In the genomic region with DNA sequence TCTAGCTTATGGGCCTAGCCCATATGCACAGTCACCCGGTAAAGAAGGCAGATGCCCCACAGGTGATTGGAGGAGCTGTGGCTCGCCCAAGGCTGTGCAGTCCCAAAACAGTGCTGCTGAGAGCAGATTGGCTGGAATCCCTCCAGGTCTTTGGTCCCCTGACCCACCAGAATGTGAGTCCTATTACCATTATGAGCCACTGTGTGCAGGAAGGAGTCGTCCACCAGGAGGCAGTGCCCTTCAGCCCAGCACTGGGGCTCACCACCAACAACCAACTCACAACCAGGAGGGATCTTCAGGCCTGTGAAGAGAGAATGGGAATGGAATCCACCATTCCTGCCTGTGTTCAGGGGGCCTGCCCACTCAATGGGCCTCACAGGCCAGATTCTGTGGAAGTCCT, we compare ENCODE assay signal across 8 mouse cellular contexts. TPM values are rescaled to one million over a fixed set of nuclear protein-coding genes. Genes with fewer than 3 reads are reported as not detected.
DNase-seq lines count a peak whose midpoint lies in the region; ATAC-seq and TF ChIP-seq lines count a peak whose summit lies in the region.

No protein-coding gene starts in this region.

- no peak overlapping the region for H3K27ac ChIP-seq in heart, adult 2 months
- H3K27ac ChIP-seq in midbrain, embryonic 14.5 days (replicated peaks; ENCODE audit: low read depth, low read length) = no peak overlapping the region
- H3K27ac ChIP-seq in midbrain, embryonic 13.5 days = no peak overlapping the region

- H3K9ac ChIP-seq in heart, adult 2 months (ENCODE audit: low read depth, low read length) = no peak overlapping the region
- no peak overlapping the region for H3K9ac ChIP-seq in midbrain, embryonic 14.5 days (replicated peaks; ENCODE audit: low read length)
- H3K9ac ChIP-seq in midbrain, embryonic 13.5 days (replicated peaks) = no peak overlapping the region; the same call in 1 of the 2 replicates

- no peak for TF ChIP-seq POLR2A in heart, adult 2 months (IDR thresholded peaks at IDR 0.05; ENCODE audit: insufficient read depth, low read depth, low read length)

- H3K4me3 ChIP-seq in heart, adult 2 months = no peak overlapping the region
- no peak overlapping the region for H3K4me3 ChIP-seq in midbrain, embryonic 14.5 days (replicated peaks; ENCODE audit: low read depth, low read length)
- H3K4me3 ChIP-seq in midbrain, embryonic 13.5 days (replicated peaks) = no peak overlapping the region

- H3K27me3 ChIP-seq in heart, adult 2 months (ENCODE audit: control insufficient read depth, insufficient read depth, low read length) = no peaks in the 10 kb centered on the region
- H3K27me3 ChIP-seq in midbrain, embryonic 14.5 days (ENCODE audit: control insufficient read depth, insufficient read depth, low read length) = no peaks in the 10 kb centered on the region
- H3K27me3 ChIP-seq in midbrain, embryonic 13.5 days = peaks cover 3% of the 10 kb centered on the region; the same call in 1 of the 2 replicates

- H3K79me2 ChIP-seq in heart, adult 2 months (replicated peaks; ENCODE audit: control insufficient read depth, insufficient read depth, low read length) = no peaks in the 10 kb centered on the region

- H3K4me2 ChIP-seq in midbrain, embryonic 14.5 days (ENCODE audit: low read length) = no peak overlapping the region
- H3K4me2 ChIP-seq in midbrain, embryonic 13.5 days (replicated peaks) = no peak overlapping the region; the same call in 1 of the 2 replicates

- H3K9me3 ChIP-seq in midbrain, embryonic 14.5 days (ENCODE audit: control insufficient read depth, low read length) = no peaks in the 10 kb centered on the region
- H3K9me3 ChIP-seq in midbrain, embryonic 13.5 days = no peaks in the 10 kb centered on the region

- intact Hi-C loops in heart, adult 2 months (cut with DNase I) = loop anchor here (2.0 kb wide), 1 partner anchor 158 kb away; no protein-coding TSS in a partner anchor
- intact Hi-C loops in heart, postnatal 25 days (cut with DNase I) = loop anchor here (5.0 kb wide), 1 partner anchor 119 kb away; no protein-coding TSS in a partner anchor

- no peak for ATAC-seq in midbrain, embryonic 14.5 days (ENCODE audit: low FRiP score, low TSS enrichment)
- ATAC-seq in midbrain, embryonic 13.5 days = no peak
- peak; percentile 54 for ATAC-seq in inflammation-experienced regulatory T-cells, adult 6 months
- ATAC-seq in frontal cortex, adult (ENCODE audit: low TSS enrichment) = no peak

- no peaks in the 10 kb centered on the region for H3K36me3 ChIP-seq in heart, adult 2 months (ENCODE audit: control insufficient read depth, insufficient read depth, low read length)
- H3K36me3 ChIP-seq in midbrain, embryonic 14.5 days (ENCODE audit: control insufficient read depth, insufficient read depth, low read length) = peaks cover 31% of the 10 kb centered on the region
- H3K36me3 ChIP-seq in midbrain, embryonic 13.5 days = peaks cover 41% of the 10 kb centered on the region

- H3K4me1 ChIP-seq in heart, adult 2 months (ENCODE audit: control insufficient read depth, insufficient read depth, low read length) = no peaks in the 10 kb centered on the region; the same call in 1 of the 2 replicates
- peaks cover 15% of the 10 kb centered on the region for H3K4me1 ChIP-seq in midbrain, embryonic 14.5 days (ENCODE audit: control insufficient read depth, insufficient read depth, low read length)
- H3K4me1 ChIP-seq in midbrain, embryonic 13.5 days (replicated peaks) = peaks cover 55% of the 10 kb centered on the region

- TF ChIP-seq EP300 in heart, adult 2 months (IDR thresholded peaks at IDR 0.05; ENCODE audit: insufficient read depth, low read depth, low read length) = no peak

- WGBS in heart, adult 2 months = 71% methylated on average over 3 of the region's 3 CpGs
- 43% methylated on average over 3 of the region's 3 CpGs for WGBS in midbrain, embryonic 14.5 days
- 46% methylated on average over 3 of the region's 3 CpGs for WGBS in midbrain, embryonic 13.5 days

- peak; percentile 75 for TF ChIP-seq CTCF in heart, adult 2 months (IDR thresholded peaks at IDR 0.05)

- DNase-seq in heart, adult 2 months = peak; percentile 20 to 45
- no peak for DNase-seq in heart, postnatal 25 days (ENCODE audit: low spot score)
- peak; percentile 43 for DNase-seq in midbrain, embryonic 14.5 days
- peak; percentile 41 for DNase-seq in adipocyte (ENCODE audit: low spot score)
- peak; percentile 58 for DNase-seq in thymus, postnatal 14 days

RNA-seq across cellular contexts. Expression of gene Asphd1, which starts 2.9 kb away (rescaled TPM):
- not detected for total RNA-seq in heart, adult 2 months (2021)
- polyA plus RNA-seq in heart, adult 2 months (2012; rRNA removed) = 0.08 and 0.29 TPM in 2 replicates
- not detected for total RNA-seq in heart, postnatal 25 days (2021)
- 6.5 and 7.0 TPM in 2 replicates for polyA plus RNA-seq in midbrain, embryonic 14.5 days (2014; fragmentation: Nextera tagmentation; extraction: Ambion mirVana)
- polyA plus RNA-seq in midbrain, embryonic 13.5 days (2015; fragmentation: Nextera tagmentation; extraction: Ambion mirVana) = 5.5 and 5.8 TPM in 2 replicates
- polyA plus RNA-seq in inflammation-experienced regulatory T-cells, adult 6 months (2017; shearing (Covaris generic)) = under 1 TPM in 1 of 3 experiments, not detected in 2; 0.34 TPM

RNA-seq across cellular contexts. Expression of gene Sez6l2, which starts 3.8 kb away (rescaled TPM):
- 1 to 10 TPM; 5.6 to 6.1 TPM for total RNA-seq in heart, adult 2 months (2021)
- 5.0 and 5.4 TPM in 2 replicates for polyA plus RNA-seq in heart, adult 2 months (2012; rRNA removed)
- total RNA-seq in heart, postnatal 25 days (2021) = 10 to 100 TPM in 1 of 2 experiments, 1 to 10 TPM in 1; 8.3 to 11.4 TPM
- 59.1 and 66.9 TPM in 2 replicates for polyA plus RNA-seq in midbrain, embryonic 14.5 days (2014; fragmentation: Nextera tagmentation; extraction: Ambion mirVana)
- 34.9 and 35.3 TPM in 2 replicates for polyA plus RNA-seq in midbrain, embryonic 13.5 days (2015; fragmentation: Nextera tagmentation; extraction: Ambion mirVana)
- polyA plus RNA-seq in inflammation-experienced regulatory T-cells, adult 6 months (2017; shearing (Covaris generic)) = under 1 TPM; 0.69 to 0.87 (median 0.77) TPM

RNA-seq across cellular contexts. Expression of gene Kctd13, which starts 17.9 kb away (rescaled TPM):
- total RNA-seq in heart, adult 2 months (2021) = 1 to 10 TPM; 6.7 TPM
- 12.7 and 13.7 TPM in 2 replicates for polyA plus RNA-seq in heart, adult 2 months (2012; rRNA removed)
- total RNA-seq in heart, postnatal 25 days (2021) = 1 to 10 TPM; 5.3 to 6.8 TPM
- polyA plus RNA-seq in midbrain, embryonic 14.5 days (2014; fragmentation: Nextera tagmentation; extraction: Ambion mirVana) = 98.6 and 106 TPM in 2 replicates
- 84.3 and 85.7 TPM in 2 replicates for polyA plus RNA-seq in midbrain, embryonic 13.5 days (2015; fragmentation: Nextera tagmentation; extraction: Ambion mirVana)
- 1 to 10 TPM; 6.1 to 7.9 (median 6.3) TPM for polyA plus RNA-seq in inflammation-experienced regulatory T-cells, adult 6 months (2017; shearing (Covaris generic))

RNA-seq across cellular contexts. Expression of gene Tmem219, which starts 23.8 kb away (rescaled TPM):
- 10 to 100 TPM in 1 of 2 experiments, 1 to 10 TPM in 1; 8.6 to 12.0 TPM for total RNA-seq in heart, adult 2 months (2021)
- polyA plus RNA-seq in heart, adult 2 months (2012; rRNA removed) = 27.1 and 33.6 TPM in 2 replicates
- total RNA-seq in heart, postnatal 25 days (2021) = 10 to 100 TPM in 1 of 2 experiments, 1 to 10 TPM in 1; 7.6 to 11.5 TPM
- 29.2 and 34.9 TPM in 2 replicates for polyA plus RNA-seq in midbrain, embryonic 14.5 days (2014; fragmentation: Nextera tagmentation; extraction: Ambion mirVana)
- polyA plus RNA-seq in midbrain, embryonic 13.5 days (2015; fragmentation: Nextera tagmentation; extraction: Ambion mirVana) = 33.2 and 35.0 TPM in 2 replicates
- polyA plus RNA-seq in inflammation-experienced regulatory T-cells, adult 6 months (2017; shearing (Covaris generic)) = 10 to 100 TPM; 36.8 to 69.8 (median 47.7) TPM

RNA-seq across cellular contexts. Expression of gene Cdipt, which starts 29.2 kb away (rescaled TPM):
- 10 to 100 TPM; 44.4 to 45.9 TPM for total RNA-seq in heart, adult 2 months (2021)
- 133 and 170 TPM in 2 replicates for polyA plus RNA-seq in heart, adult 2 months (2012; rRNA removed)
- total RNA-seq in heart, postnatal 25 days (2021) = 10 to 100 TPM; 52.0 to 56.6 TPM
- 101 and 106 TPM in 2 replicates for polyA plus RNA-seq in midbrain, embryonic 14.5 days (2014; fragmentation: Nextera tagmentation; extraction: Ambion mirVana)
- polyA plus RNA-seq in midbrain, embryonic 13.5 days (2015; fragmentation: Nextera tagmentation; extraction: Ambion mirVana) = 101 and 108 TPM in 2 replicates
- polyA plus RNA-seq in inflammation-experienced regulatory T-cells, adult 6 months (2017; shearing (Covaris generic)) = 100 to 1,000 TPM; 104 to 127 (median 115) TPM
